Mouse (Mus musculus) embryonic facial prominence, embryonic 14.5 days (tissue): ENCODE data around the gene Dnm2. TPM values are rescaled to one million over a fixed set of nuclear protein-coding genes. Genes with fewer than 3 reads are reported as not detected.
A peak's percentile ranks its signal among the peaks of the same experiment; 100 is the strongest.

Source experiments
- ATAC-seq: fragments of 200-750 bp; cut with Nextera tagmentation; 2 replicates; pipeline ENCODE4 v1.8.0; 2017; ENCODE audit warnings: low read depth, moderate number of reproducible peaks, moderate TSS enrichment
- DNase-seq: peaks from one replicate; pipeline ENCODE4 v3.0.0-alpha.2; 2015; ENCODE audit warnings: low spot score
- H3K27ac ChIP-seq: fragments of 300-500 bp; sonication (generic); replicated peaks from 2 replicates; pipeline ENCODE4 v1.5.1; 2014; ENCODE audit warnings: low read depth, mild to moderate bottlenecking, low read length, moderate library complexity
- H3K27me3 ChIP-seq: fragments of 300-500 bp; sonication (generic); replicated peaks from 2 replicates; pipeline ENCODE4 v1.6.1; 2014; ENCODE audit warnings: low read length; ENCODE audit not compliant: control insufficient read depth, insufficient read depth
- H3K36me3 ChIP-seq: fragments of 300-500 bp; sonication (generic); 2 replicates; pipeline ENCODE4 v1.6.1; 2014; ENCODE audit warnings: low read length, mixed read lengths; ENCODE audit not compliant: control insufficient read depth, insufficient read depth
- H3K4me1 ChIP-seq: fragments of 300-500 bp; sonication (generic); 2 replicates; pipeline ENCODE4 v1.6.1; 2014; ENCODE audit warnings: antibody characterized with exemption, low read length; ENCODE audit not compliant: control insufficient read depth, insufficient read depth
- H3K4me2 ChIP-seq: fragments of 300-500 bp; sonication (generic); 2 replicates; pipeline ENCODE4 v1.6.1; 2014; ENCODE audit warnings: low read depth, mild to moderate bottlenecking, low read length, moderate library complexity, mixed read lengths
- H3K4me3 ChIP-seq: fragments of 300-500 bp; sonication (generic); 2 replicates; pipeline ENCODE4 v1.5.1; 2014; ENCODE audit warnings: low read depth, mild to moderate bottlenecking, low read length
- H3K9ac ChIP-seq: fragments of 300-500 bp; sonication (generic); 2 replicates; pipeline ENCODE4 v1.6.1; 2014; ENCODE audit warnings: low read depth, mild to moderate bottlenecking, low read length, moderate library complexity, mixed read lengths
- H3K9me3 ChIP-seq: fragments of 300-500 bp; sonication (generic); 2 replicates; pipeline ENCODE4 v1.6.1; 2016; ENCODE audit warnings: low read length; ENCODE audit not compliant: control insufficient read depth
- WGBS: fragments of 180-500 bp; shearing (Covaris S2); extraction: QIAGEN DNeasy Blood & Tissue Kit; methylation state at CpG from one replicate; pipeline ENCODE4 v1.1.7; 2014; 5-methylcytosine and 5-hydroxymethylcytosine counted together
- polyA plus RNA-seq: library from polyadenylated mRNA; unstranded; fragments of >200 nt; fragmentation: Nextera tagmentation; extraction: Ambion mirVana; gene quantifications from 2 replicates; pipeline ENCODE4 v1.2.1, GENCODE M21; 2014

The Dnm2 gene
- polyA plus RNA-seq, 1 experiment from 2014 or later, result 65.8 TPM

DNA sequence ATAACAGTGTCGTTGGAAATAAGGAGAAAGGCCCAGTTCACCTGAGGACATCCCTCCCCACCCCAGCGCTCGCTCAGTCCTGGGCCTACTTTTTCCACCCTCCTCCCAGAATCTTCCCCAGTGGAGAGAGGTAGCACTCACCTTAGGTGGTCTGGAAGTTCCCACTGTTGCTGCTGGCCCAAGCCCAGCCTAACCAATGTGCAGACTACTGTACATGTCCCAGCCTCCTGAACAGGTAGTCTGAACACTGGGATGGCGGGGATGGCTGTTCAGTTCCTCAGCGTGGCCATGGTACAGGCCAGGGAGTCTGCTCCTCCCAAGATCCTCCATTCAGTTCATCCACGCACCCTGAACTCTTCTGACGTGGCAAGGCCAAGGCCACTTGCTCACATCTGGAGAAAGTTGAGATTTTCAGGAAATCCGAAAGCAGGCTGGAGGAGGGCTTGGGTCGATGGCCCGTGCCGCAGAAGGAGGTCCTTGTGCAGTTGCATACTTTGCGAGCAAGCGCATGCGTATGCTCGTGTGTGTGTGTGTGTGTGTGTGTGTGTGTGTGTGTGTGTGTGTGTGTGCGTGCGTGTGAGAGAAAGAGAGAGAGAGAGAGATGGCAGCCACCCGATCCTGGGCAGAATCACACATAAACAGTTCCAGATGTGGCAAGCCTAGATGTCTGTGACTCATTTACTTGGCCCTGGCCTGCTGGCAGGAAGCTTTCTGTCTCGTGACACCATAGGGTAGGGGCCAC, 71.8 kb downstream of the Dnm2 start:
- 38% methylated on average over 19 of the region's 19 CpGs for WGBS
- Histone ChIP-seq H3K27me3 (no peaks in the 10 kb centered on the region), H3K9me3 (no peaks in the 10 kb centered on the region), H3K27ac (peak overlapping the region; percentile 92), H3K4me2 (peak overlapping the region; percentile 66), H3K36me3 (peaks cover 41% of the 10 kb centered on the region), H3K9ac (peak overlapping the region; percentile 65), H3K4me1 (peaks cover 28% of the 10 kb centered on the region), H3K4me3 (peak overlapping the region; percentile 36)
- DNase-seq (peak; percentile 96), ATAC-seq (peak; percentile 90)

DNA sequence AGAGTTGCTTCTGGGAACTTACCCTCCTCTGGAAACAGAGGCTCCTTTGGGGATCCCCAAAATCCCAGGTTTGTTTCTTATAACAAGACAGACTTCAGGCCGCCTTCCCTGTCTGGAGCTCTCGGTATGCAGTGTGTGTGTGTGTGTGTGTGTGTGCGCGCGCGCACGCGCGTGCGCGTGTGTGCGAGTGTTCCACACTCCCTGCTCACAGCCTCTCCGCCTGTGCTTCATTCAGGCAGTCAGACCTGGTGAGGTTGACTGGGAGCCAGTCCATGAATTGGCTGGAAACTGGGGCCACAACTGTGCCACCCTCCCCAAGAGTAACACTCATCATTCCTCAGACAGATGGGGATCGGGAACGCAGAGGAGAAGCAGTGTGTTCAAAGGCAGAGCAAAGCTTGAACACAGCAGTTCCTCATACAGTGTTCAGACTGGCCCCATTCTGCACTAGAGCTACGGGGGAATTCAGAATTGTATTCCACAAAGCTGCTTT, 72.4 kb downstream of the Dnm2 start:
- H3K27ac ChIP-seq, result peak overlapping the region; percentile 92
- DNase-seq, result no peak
- H3K9me3 ChIP-seq, result no peaks in the 10 kb centered on the region
- no peaks in the 10 kb centered on the region for H3K27me3 ChIP-seq
- WGBS, result 51% methylated on average over 16 of the region's 16 CpGs
- H3K9ac ChIP-seq, result peak overlapping the region; percentile 65
- peak; percentile 8 for ATAC-seq
- peak overlapping the region; percentile 66 for H3K4me2 ChIP-seq
- H3K4me1 ChIP-seq, result peaks cover 28% of the 10 kb centered on the region
- H3K36me3 ChIP-seq, result peaks cover 35% of the 10 kb centered on the region
- peak overlapping the region; percentile 36 for H3K4me3 ChIP-seq

- peaks cover 28% of the 10 kb centered on the region for H3K4me1 ChIP-seq
- peak overlapping the region; percentile 66 for H3K4me2 ChIP-seq
- peak overlapping the region; percentile 65; the same call in 1 of the 2 replicates for H3K9ac ChIP-seq
- 90% methylated on average over 2 of the region's 2 CpGs for WGBS
- H3K9me3 ChIP-seq, result no peaks in the 10 kb centered on the region
- 0 out of 2 replicates have a peak overlapping the region, but pooled peaks have one; percentile 36 for H3K4me3 ChIP-seq
- no peaks in the 10 kb centered on the region for H3K27me3 ChIP-seq
- peak overlapping the region; percentile 92 for H3K27ac ChIP-seq
- ATAC-seq (no peak), DNase-seq (no peak)
- H3K36me3 ChIP-seq, result peaks cover 33% of the 10 kb centered on the region
These were observed 73.0 kb downstream of the Dnm2 start for GRCm38 (mm10) chr9:21497664-21498063.

DNA sequence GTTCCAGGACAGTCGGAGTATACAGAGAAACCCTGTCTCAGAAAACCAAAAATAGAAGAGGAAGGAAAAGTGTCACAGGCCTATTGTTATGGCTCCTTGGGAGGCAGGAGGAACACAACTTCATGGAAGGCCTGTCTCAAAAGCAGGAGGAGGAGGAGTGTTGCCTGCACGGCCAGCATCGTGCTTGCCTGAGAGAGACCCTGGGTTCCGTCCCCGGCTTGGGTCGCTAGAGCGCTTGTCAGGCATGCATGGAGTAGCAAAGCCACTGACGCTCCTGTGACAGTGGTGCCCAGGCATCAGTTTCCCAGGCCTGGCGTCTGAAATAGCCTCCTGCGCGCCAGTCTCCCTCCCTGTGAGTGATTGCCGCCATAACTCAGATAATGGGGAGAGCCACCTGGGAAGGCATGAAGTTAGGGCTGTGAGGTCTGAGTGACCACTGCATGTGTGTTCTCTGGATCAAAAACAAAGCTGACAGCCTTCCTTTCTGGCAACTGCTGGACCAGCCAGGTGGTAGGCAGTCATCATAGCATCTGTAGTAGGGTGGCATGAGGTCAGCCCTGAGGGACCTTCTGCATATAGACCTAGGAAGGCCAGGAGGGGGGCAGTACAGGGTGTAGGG, 73.7 kb downstream of the Dnm2 start:
- H3K4me2 ChIP-seq, result no peak overlapping the region
- H3K9me3 ChIP-seq, result no peaks in the 10 kb centered on the region
- H3K36me3 ChIP-seq, result peaks cover 41% of the 10 kb centered on the region
- WGBS, result 89% methylated on average over 12 of the region's 12 CpGs
- 0 out of 2 replicates have a peak overlapping the region, but pooled peaks have one; percentile 33 for H3K27ac ChIP-seq
- H3K27me3 ChIP-seq, result no peaks in the 10 kb centered on the region
- H3K4me1 ChIP-seq, result peaks cover 28% of the 10 kb centered on the region
- H3K4me3 ChIP-seq, result no peak overlapping the region
- no peak for ATAC-seq
- no peak for DNase-seq
- no peak overlapping the region for H3K9ac ChIP-seq

DNA sequence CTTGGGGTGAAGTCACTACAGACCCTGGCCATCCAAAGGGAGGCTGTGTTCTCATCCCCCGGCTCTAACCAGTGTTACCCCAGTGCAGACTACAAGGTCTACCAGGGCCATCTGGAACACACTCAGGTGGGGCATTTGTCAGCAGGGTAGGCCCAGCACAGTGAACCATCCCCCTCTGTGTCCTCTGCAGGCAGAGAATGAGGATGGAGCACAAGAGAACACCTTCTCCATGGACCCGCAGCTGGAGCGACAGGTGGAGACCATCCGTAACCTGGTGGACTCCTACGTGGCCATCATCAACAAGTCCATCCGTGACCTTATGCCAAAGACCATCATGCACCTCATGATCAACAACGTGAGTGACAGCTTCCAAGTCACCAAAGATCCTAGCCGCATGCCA, 78.6 kb downstream of the Dnm2 start:
- H3K36me3 ChIP-seq, result peaks cover 68% of the 10 kb centered on the region
- H3K4me1 ChIP-seq, result no peaks in the 10 kb centered on the region
- ATAC-seq (no peak), DNase-seq (no peak)
- no peaks in the 10 kb centered on the region for H3K9me3 ChIP-seq
- H3K4me2 ChIP-seq, result no peak overlapping the region
- H3K9ac ChIP-seq, result no peak overlapping the region
- H3K4me3 ChIP-seq, result no peak overlapping the region
- WGBS, result 94% methylated on average over 7 of the region's 8 CpGs
- H3K27ac ChIP-seq, result no peak overlapping the region
- no peaks in the 10 kb centered on the region for H3K27me3 ChIP-seq

DNA sequence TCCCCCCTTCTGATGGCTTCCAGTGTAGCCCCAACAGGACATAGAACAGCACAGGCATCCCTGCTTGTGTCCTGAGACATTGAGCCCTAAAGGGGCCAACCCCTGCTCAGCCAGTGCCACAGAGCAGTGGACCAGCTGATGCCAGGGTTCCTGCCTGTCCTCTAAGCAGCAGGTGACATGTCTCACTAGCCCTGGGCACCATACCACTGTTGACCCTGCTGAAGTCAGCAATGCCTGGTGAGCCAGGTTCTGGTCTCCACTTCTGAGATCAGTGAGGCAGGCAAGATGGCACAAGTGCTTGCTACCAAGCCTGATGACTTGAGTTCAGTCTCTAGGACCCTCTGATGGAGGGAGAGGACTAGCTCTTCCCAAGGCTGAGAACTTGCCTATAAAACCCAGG, 81.1 kb downstream of the Dnm2 start:
- DNase-seq (no peak), ATAC-seq (no peak)
- H3K4me3 ChIP-seq, result no peak overlapping the region
- H3K27me3 ChIP-seq, result no peaks in the 10 kb centered on the region
- H3K36me3 ChIP-seq, result peaks cover 64% of the 10 kb centered on the region
- no peak overlapping the region for H3K9ac ChIP-seq
- H3K4me1 ChIP-seq, result peaks cover 5% of the 10 kb centered on the region
- no peak overlapping the region for H3K27ac ChIP-seq
- no peak overlapping the region for H3K4me2 ChIP-seq
- no peaks in the 10 kb centered on the region for H3K9me3 ChIP-seq

- peaks cover 60% of the 10 kb centered on the region for H3K36me3 ChIP-seq
These were observed 83.2 kb downstream of the Dnm2 start for GRCm38 (mm10) chr9:21507753-21508430.

GRCm38 (mm10) chr9:21508871-21509404, 84.2 kb downstream of the Dnm2 start:
- peak overlapping the region; percentile 69 for H3K4me3 ChIP-seq
- H3K9me3 ChIP-seq, result no peaks in the 10 kb centered on the region
- H3K9ac ChIP-seq, result peak overlapping the region; percentile 75
- H3K36me3 ChIP-seq, result peaks cover 52% of the 10 kb centered on the region
- H3K4me2 ChIP-seq, result peak overlapping the region; percentile 83
- peak overlapping the region; percentile 92; the same call in 1 of the 2 replicates for H3K27ac ChIP-seq
- ATAC-seq (no peak), DNase-seq (no peak)
- WGBS, result 63% methylated on average over 7 of the region's 7 CpGs
- no peaks in the 10 kb centered on the region for H3K27me3 ChIP-seq
- peaks cover 8% of the 10 kb centered on the region for H3K4me1 ChIP-seq

More at GRCm38 (mm10) chr9:21507753-21508430, 83.2 kb downstream of the Dnm2 start:
- Histone ChIP-seq H3K27me3 (no peaks in the 10 kb centered on the region), H3K9ac (no peak overlapping the region), H3K4me2 (no peak overlapping the region), H3K4me3 (no peak overlapping the region), H3K27ac (no peak overlapping the region), H3K4me1 (peaks cover 8% of the 10 kb centered on the region), H3K9me3 (no peaks in the 10 kb centered on the region)
- no peak for ATAC-seq
- no peak for DNase-seq
- 91% methylated on average over 15 of the region's 15 CpGs for WGBS
